Comparison of ENCODE assay signal across 19 mouse cellular contexts in the genomic region with DNA sequence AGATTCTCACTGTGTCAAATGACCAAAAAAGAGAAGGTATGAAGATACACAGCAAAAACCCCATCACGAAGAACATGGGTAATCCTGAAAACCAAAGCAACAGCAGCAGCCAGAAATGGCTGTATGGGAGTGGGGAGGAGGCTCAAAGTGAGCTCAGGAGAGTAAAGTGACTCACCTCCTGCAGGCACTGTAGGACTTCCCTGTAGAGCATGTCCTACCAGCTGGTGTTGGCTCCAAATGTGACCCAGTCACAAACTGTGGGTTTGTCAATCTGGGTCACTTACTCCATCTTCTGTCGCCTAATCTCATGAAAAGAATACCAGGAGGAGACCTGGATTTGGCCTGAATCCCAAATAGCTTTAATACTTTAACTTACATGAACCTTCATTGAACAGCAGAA.
DNase-seq lines count a peak whose midpoint lies in the region; ATAC-seq lines count a peak whose summit lies in the region.
"Had no signal": no experiment of that assay in that cellular context is flagged by ENCODE, and none has a peak within 500 bp of the region (broad histone marks: within the 10 kb centered on the region; RNA-seq: fewer than 3 reads in every experiment).

No protein-coding gene starts in this region.

- no peaks in the 10 kb centered on the region for H3K4me1 ChIP-seq in forebrain, embryonic 16.5 days (replicated peaks; ENCODE audit: control insufficient read depth, insufficient read depth, low read length)
- H3K4me1 ChIP-seq: embryonic facial prominence, embryonic 10.5 days; embryonic facial prominence, embryonic 12.5 days; forebrain, embryonic 10.5 days; forebrain, embryonic 12.5 days had no signal

- intact Hi-C loops in heart, postnatal 14 days (cut with DNase I): no loop called here
- intact Hi-C loops in left cerebral cortex, postnatal 14 days (cut with DNase I): no loop called here

- no peaks in the 10 kb centered on the region for H3K9me3 ChIP-seq in forebrain, embryonic 16.5 days (ENCODE audit: control insufficient read depth, low read length)
- H3K9me3 ChIP-seq: embryonic facial prominence, embryonic 10.5 days; embryonic facial prominence, embryonic 12.5 days; forebrain, embryonic 10.5 days; forebrain, embryonic 12.5 days had no signal

- no peak overlapping the region for H3K27ac ChIP-seq in forebrain, embryonic 16.5 days (ENCODE audit: low read length)
- H3K27ac ChIP-seq: embryonic facial prominence, embryonic 10.5 days; embryonic facial prominence, embryonic 12.5 days; forebrain, embryonic 10.5 days; forebrain, embryonic 12.5 days had no signal

- no peak for ATAC-seq in forebrain, embryonic 16.5 days
- ATAC-seq: forebrain, embryonic 14.5 days; forebrain, postnatal 0 days had no signal

- no peaks in the 10 kb centered on the region for H3K36me3 ChIP-seq in forebrain, embryonic 16.5 days (ENCODE audit: control insufficient read depth, insufficient read depth)
- H3K36me3 ChIP-seq: embryonic facial prominence, embryonic 10.5 days; embryonic facial prominence, embryonic 12.5 days; forebrain, embryonic 10.5 days; forebrain, embryonic 12.5 days had no signal

- no peak overlapping the region for H3K4me2 ChIP-seq in forebrain, embryonic 16.5 days (ENCODE audit: low read length)
- H3K4me2 ChIP-seq: embryonic facial prominence, embryonic 12.5 days; forebrain, embryonic 12.5 days had no signal

- peak; percentile 74 for DNase-seq in heart, adult 11 months
- no peak for DNase-seq in heart, postnatal 14 days
- peak; percentile 6 for DNase-seq in 416B (ENCODE audit: low read depth)
- DNase-seq in fat pad, adult 2 months (ENCODE audit: extremely low read depth, low read depth, low spot score): peak; percentile 39
- DNase-seq in left cerebral cortex, postnatal 14 days (ENCODE audit: low spot score in 2 of 2): no peak
- DNase-seq in right cerebral cortex, postnatal 14 days: no peak
- DNase-seq: adrenal gland, adult 2 months; adrenal gland, postnatal 10 days; adrenal gland, postnatal 25 days; cerebellum, adult 11-12 months; cerebellum, adult 9-10 months; cerebellum, postnatal 10 days; forebrain, postnatal 0 days had no signal

- H3K4me3 ChIP-seq in forebrain, embryonic 16.5 days (replicated peaks; ENCODE audit: low read length): no peak overlapping the region
- H3K4me3 ChIP-seq: embryonic facial prominence, embryonic 10.5 days; embryonic facial prominence, embryonic 12.5 days; forebrain, embryonic 10.5 days; forebrain, embryonic 12.5 days had no signal

- WGBS in forebrain, embryonic 16.5 days: 83% methylated on average over 2 of the region's 2 CpGs

- no peak overlapping the region for H3K9ac ChIP-seq in forebrain, embryonic 16.5 days (replicated peaks; ENCODE audit: low read depth, low read length)
- H3K9ac ChIP-seq: embryonic facial prominence, embryonic 12.5 days; forebrain, embryonic 12.5 days; forebrain, postnatal 0 days had no signal

- no peaks in the 10 kb centered on the region for H3K27me3 ChIP-seq in forebrain, embryonic 16.5 days (replicated peaks; ENCODE audit: control insufficient read depth, insufficient read depth, low read length)
- H3K27me3 ChIP-seq: embryonic facial prominence, embryonic 12.5 days; forebrain, embryonic 12.5 days had no signal

Comparison
In these comparisons a context has a peak if more than half of its experiments do, and no peak if none do; other contexts are left out.
1. DNase-seq: peak in heart, adult 11 months (single experiment), 416B (single experiment) and fat pad, adult 2 months (single experiment); none in heart, postnatal 14 days (0 of 2), left cerebral cortex, postnatal 14 days (0 of 2) and right cerebral cortex, postnatal 14 days (single experiment).